Mouse (Mus musculus) MEL (cell line): ENCODE measurements around the gene Il10rb. TPM values are rescaled to one million over a fixed set of nuclear protein-coding genes. Genes with fewer than 3 reads are reported as not detected.

Experiments used
- DNase-seq: peaks from one replicate; pipeline ENCODE4 v3.0.0; 2011; ENCODE audit warnings: low read depth, low spot score
- H3K27ac ChIP-seq: 2 replicates; pipeline ENCODE4 v1.5.1; 2012; ENCODE audit warnings: low read depth, mild to moderate bottlenecking, control low read depth, low read length, moderate library complexity; ENCODE audit not compliant: control insufficient read depth
- H3K27me3 ChIP-seq, 2 experiments: fragments of 150-350 bp in 1 of 2; sonication (generic) in 1 of 2; 2 replicates each; pipeline ENCODE4 v1.6.1; 2012; ENCODE audit warnings: low read length in 2 of 2, mild to moderate bottlenecking in 2 of 2, improper control_type of control experiment in 1 of 2, moderate library complexity in 1 of 2; ENCODE audit not compliant: insufficient read depth in 2 of 2, control insufficient read depth in 1 of 2
- H3K36me3 ChIP-seq, 2 experiments: 2 replicates each; pipeline ENCODE4 v1.6.1; 2012 to 2014; ENCODE audit warnings: low read length in 2 of 2, improper control_type of control experiment in 1 of 2, inconsistent platforms in 1 of 2, mild to moderate bottlenecking in 1 of 2; ENCODE audit not compliant: insufficient read depth in 2 of 2, control insufficient read depth in 1 of 2
- H3K4me1 ChIP-seq, 2 experiments: fragments of 150-350 bp in 1 of 2; sonication (generic) in 1 of 2; 2 replicates each; pipeline ENCODE4 v1.6.1; 2012; ENCODE audit warnings: low read length in 2 of 2, improper control_type of control experiment in 1 of 2, mild to moderate bottlenecking in 1 of 2; ENCODE audit not compliant: insufficient read depth in 2 of 2, control insufficient read depth in 1 of 2
- H3K4me3 ChIP-seq, 2 experiments: fragments of 150-350 bp in 1 of 2; sonication (generic) in 1 of 2; 2 replicates each; pipeline ENCODE4 v1.5.1; 2012; ENCODE audit warnings: low read depth in 2 of 2, low read length in 2 of 2, mild to moderate bottlenecking in 2 of 2, moderate library complexity in 2 of 2, control low read depth in 1 of 2, improper control_type of control experiment in 1 of 2; ENCODE audit not compliant: control insufficient read depth in 1 of 2, insufficient read depth in 1 of 2
- H3K79me2 ChIP-seq: 2 replicates; pipeline ENCODE4 v1.6.1; 2012; ENCODE audit warnings: mild to moderate bottlenecking, low read length, moderate library complexity; ENCODE audit not compliant: control insufficient read depth, poor library complexity, insufficient read depth
- H3K9ac ChIP-seq: 2 replicates; pipeline ENCODE4 v1.6.1; 2012; ENCODE audit warnings: low read depth, mild to moderate bottlenecking, control low read depth, low read length, moderate library complexity; ENCODE audit not compliant: control insufficient read depth, poor library complexity, severe bottlenecking
- H3K9me3 ChIP-seq: fragments of 150-350 bp; sonication (generic); replicated peaks from 2 replicates; pipeline ENCODE4 v1.6.1; 2012; ENCODE audit warnings: mild to moderate bottlenecking, low read length, improper control_type of control experiment, moderate library complexity; ENCODE audit not compliant: insufficient read depth
- CHD1 ChIP-seq: IDR thresholded peaks from 2 replicates; pipeline ENCODE4 v1.6.1; 2012; ENCODE audit warnings: low read depth, mild to moderate bottlenecking, inconsistent platforms, low read length, improper control_type of control experiment
- CHD2 ChIP-seq: IDR thresholded peaks from 2 replicates; pipeline ENCODE4 v1.6.1; 2011; ENCODE audit warnings: low read length, improper control_type of control experiment
- ETS1 ChIP-seq: IDR thresholded peaks from 2 replicates; pipeline ENCODE4 v1.6.1; 2012; ENCODE audit warnings: low read depth, mild to moderate bottlenecking, inconsistent platforms, low read length, improper control_type of control experiment, moderate library complexity
- GATA1 ChIP-seq: IDR thresholded peaks from 2 replicates; pipeline ENCODE4 v1.6.1; 2011; ENCODE audit warnings: low read depth, low read length, improper control_type of control experiment
- MAX ChIP-seq: IDR thresholded peaks from 2 replicates; pipeline ENCODE4 v1.6.1; 2011; ENCODE audit warnings: low read length, improper control_type of control experiment
- MAZ ChIP-seq: IDR thresholded peaks from 2 replicates; pipeline ENCODE4 v1.6.1; 2012; ENCODE audit warnings: low read depth, mild to moderate bottlenecking, inconsistent platforms, low read length, improper control_type of control experiment
- MXI1 ChIP-seq: IDR thresholded peaks from 2 replicates; pipeline ENCODE4 v1.6.1; 2011; ENCODE audit warnings: mild to moderate bottlenecking, low read depth, low read length, improper control_type of control experiment
- MYC ChIP-seq: IDR thresholded peaks from 2 replicates; pipeline ENCODE4 v1.6.1; 2011; ENCODE audit warnings: low read depth, mild to moderate bottlenecking, low read length, improper control_type of control experiment, moderate library complexity
- NELFE ChIP-seq: IDR thresholded peaks from 2 replicates; pipeline ENCODE4 v1.6.1; 2011; ENCODE audit warnings: low read depth, low read length, improper control_type of control experiment
- POLR2A ChIP-seq, 2 experiments: IDR thresholded peaks; 2 replicates each; pipeline ENCODE4 v1.6.1; 2011 to 2012; ENCODE audit warnings: low read length in 2 of 2, mild to moderate bottlenecking in 2 of 2, control low read depth in 1 of 2, improper control_type of control experiment in 1 of 2, low read depth in 1 of 2, moderate library complexity in 1 of 2; ENCODE audit not compliant: control insufficient read depth in 1 of 2, insufficient read depth in 1 of 2, poor library complexity in 1 of 2
- RCOR1 ChIP-seq: IDR thresholded peaks from 2 replicates; pipeline ENCODE4 v1.6.1; 2012; ENCODE audit warnings: low read depth, mild to moderate bottlenecking, inconsistent platforms, low read length, improper control_type of control experiment
- SMC3 ChIP-seq: IDR thresholded peaks from 2 replicates; pipeline ENCODE4 v1.6.1; 2011; ENCODE audit warnings: low read depth, low read length, improper control_type of control experiment
- TBP ChIP-seq: IDR thresholded peaks from 2 replicates; pipeline ENCODE4 v1.8.0; 2011; ENCODE audit warnings: low read depth, low read length, improper control_type of control experiment
- USF1 ChIP-seq: IDR thresholded peaks from 2 replicates; pipeline ENCODE4 v1.6.1; 2014; ENCODE audit warnings: low read depth, mild to moderate bottlenecking, inconsistent platforms, low read length, improper control_type of control experiment, moderate library complexity
- USF2 ChIP-seq, 2 experiments: IDR thresholded peaks; 2 replicates each; pipeline ENCODE4 v1.6.1; 2011 to 2012; ENCODE audit warnings: improper control_type of control experiment in 2 of 2, low read length in 2 of 2, borderline replicate concordance in 1 of 2, inconsistent platforms in 1 of 2, low read depth in 1 of 2, mild to moderate bottlenecking in 1 of 2; ENCODE audit not compliant: insufficient read depth in 1 of 2
- polyA plus RNA-seq, 2 experiments: library from polyadenylated mRNA; stranded (reverse) in 1 of 2; unstranded in 1 of 2; fragments of >175 nt in 1 of 2; fragments of >200 nt in 1 of 2; gene quantifications; 2 replicates each; pipeline versions ENCODE4 v1.2.1 to v1.2.4; 2012; ENCODE audit warnings: low replicate concordance in 2 of 2, low read depth in 1 of 2; ENCODE audit not compliant: insufficient read length in 2 of 2, insufficient read depth in 1 of 2, missing spikeins in 1 of 2
- total RNA-seq: library from RNA; depleted of rRNA; stranded (reverse); fragments of 300-350 nt; gene quantifications from 2 replicates; pipeline ENCODE4 v1.2.3, GENCODE M21; 2012

The Il10rb gene
- total and polyA plus RNA-seq, 3 experiments, result 4.7 to 14.6 TPM; not detected in 1

- no peaks in the 10 kb centered on the region for H3K27me3 ChIP-seq
- TF ChIP-seq NELFE (no peak), POLR2A (IDR thresholded peaks at IDR 0.05; ENCODE audit: control insufficient read depth in 1 of 2, insufficient read depth in 1 of 2, low read depth in 1 of 2, low read length in 2 of 2, poor library complexity in 1 of 2) (no peak), GATA1 (no peak)
- no peaks in the 10 kb centered on the region for H3K9me3 ChIP-seq
- H3K36me3 ChIP-seq, result peaks cover 0 to 48% of the 10 kb centered on the region in 2 experiments; a peak in 2 of 4 replicates
- no peak overlapping the region for H3K4me3 ChIP-seq
- no peak overlapping the region for H3K9ac ChIP-seq
- no peak overlapping the region for H3K27ac ChIP-seq
- DNase-seq, result no peak
- peaks cover 36 to 48% of the 10 kb centered on the region in 2 experiments for H3K4me1 ChIP-seq
- H3K79me2 ChIP-seq, result no peaks in the 10 kb centered on the region
Measured at GRCm38 (mm10) chr16:91444847-91445246, 38.9 kb downstream of the Il10rb start.

GRCm38 (mm10) chr16:91445566-91445965 lies 39.6 kb downstream of the Il10rb start:
- H3K36me3 ChIP-seq, result peaks cover 0 to 44% of the 10 kb centered on the region in 2 experiments; a peak in 2 of 4 replicates
- H3K27me3 ChIP-seq, result no peaks in the 10 kb centered on the region
- H3K27ac ChIP-seq, result no peak overlapping the region
- H3K79me2 ChIP-seq, result no peaks in the 10 kb centered on the region
- H3K4me1 ChIP-seq, result peaks cover 33 to 48% of the 10 kb centered on the region in 2 experiments
- H3K9ac ChIP-seq, result no peak overlapping the region
- DNase-seq, result no peak
- no peaks in the 10 kb centered on the region for H3K9me3 ChIP-seq
- H3K4me3 ChIP-seq, result no peak overlapping the region
- TF ChIP-seq RCOR1 (no peak), USF1 (no peak), MAX (no peak), CHD2 (no peak), ETS1 (no peak), POLR2A (IDR thresholded peaks at IDR 0.05; ENCODE audit: control insufficient read depth in 1 of 2, insufficient read depth in 1 of 2, low read depth in 1 of 2, low read length in 2 of 2, poor library complexity in 1 of 2) (no peak), TBP (no peak), MYC (no peak), MAZ (no peak), USF2 (IDR thresholded peaks at IDR 0.05; ENCODE audit: borderline replicate concordance in 1 of 2, insufficient read depth in 1 of 2, low read depth in 1 of 2, low read length in 2 of 2) (no peak), MXI1 (no peak), SMC3 (no peak), CHD1 (no peak)
- TF ChIP-seq, all 39 proteins: peak for 0
